Mouse (Mus musculus) T-helper 17 cell (primary cell): ENCODE measurements around the gene Katnal1.

Source experiments
- in situ Hi-C, 2 experiments: fragments of 300-600 bp; cut with MboI, MseI; formaldehyde crosslinking; loops; 1 replicate in 1 of 2; 2 replicates in 1 of 2; pipeline ENCODE4 v1.15.1; 2025; ENCODE audit warnings: high pct_unique_total_duplicates in 2 of 2

Katnal1 gene

GRCm38 (mm10) chr5:148928382-148929115 is 571 bp downstream of the Katnal1 start:
- in situ Hi-C loops = no loop called here

- in situ Hi-C loops = no loop called here
These were observed 1.4 kb downstream of the Katnal1 start for GRCm38 (mm10) chr5:148927717-148928223.

DNA sequence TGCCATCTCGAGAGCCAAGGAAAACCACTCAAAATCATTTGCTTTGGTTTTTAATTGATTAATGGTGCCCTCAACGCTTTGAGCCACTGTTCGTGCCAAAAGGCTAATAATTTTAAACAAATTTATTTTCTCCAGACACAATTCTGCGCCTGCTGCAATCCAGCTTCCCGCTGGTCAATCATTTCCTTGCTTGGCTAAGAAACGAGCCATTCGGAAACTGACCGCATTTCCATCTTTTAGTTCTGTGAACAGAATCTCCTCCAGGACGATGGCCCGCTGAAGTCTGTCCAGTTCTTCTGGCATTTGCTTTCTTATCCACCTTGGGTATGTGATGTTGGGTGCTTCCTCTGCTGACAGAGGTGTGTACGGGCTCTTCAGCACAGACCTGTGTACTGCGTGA is 4.5 kb downstream of the Katnal1 start:
- in situ Hi-C loops = loop anchor here in 1 of 2 experiments (5.0 kb wide), 1 partner anchor 1052 kb away; no protein-coding TSS in a partner anchor

GRCm38 (mm10) chr5:148924051-148924450 is 5.1 kb downstream of the Katnal1 start:
- in situ Hi-C loops = loop anchor here in 1 of 2 experiments (5.0 kb wide), 1 partner anchor 1052 kb away; no protein-coding TSS in a partner anchor

DNA sequence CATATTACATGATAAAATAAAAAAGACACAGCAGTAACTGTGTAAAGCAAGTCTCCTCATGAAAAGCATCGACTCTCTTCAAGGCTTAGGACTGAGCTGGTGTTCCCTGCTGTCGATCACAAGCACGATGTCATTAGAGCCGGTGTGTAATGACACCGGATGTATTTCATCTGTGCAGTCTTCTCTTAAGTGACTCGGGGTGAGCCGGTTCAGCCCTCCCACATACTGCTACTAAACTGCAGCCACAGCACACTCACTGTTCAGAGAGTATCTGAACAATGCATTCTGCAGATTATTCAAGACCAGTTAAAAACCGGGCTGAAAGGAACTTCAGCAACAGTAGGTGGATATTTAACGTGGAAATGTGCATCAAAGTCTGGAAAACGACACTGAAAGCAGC is 5.7 kb downstream of the Katnal1 start:
- in situ Hi-C loops = loop anchor here in 1 of 2 experiments (5.0 kb wide), 1 partner anchor 1051 kb away; no protein-coding TSS in a partner anchor

DNA sequence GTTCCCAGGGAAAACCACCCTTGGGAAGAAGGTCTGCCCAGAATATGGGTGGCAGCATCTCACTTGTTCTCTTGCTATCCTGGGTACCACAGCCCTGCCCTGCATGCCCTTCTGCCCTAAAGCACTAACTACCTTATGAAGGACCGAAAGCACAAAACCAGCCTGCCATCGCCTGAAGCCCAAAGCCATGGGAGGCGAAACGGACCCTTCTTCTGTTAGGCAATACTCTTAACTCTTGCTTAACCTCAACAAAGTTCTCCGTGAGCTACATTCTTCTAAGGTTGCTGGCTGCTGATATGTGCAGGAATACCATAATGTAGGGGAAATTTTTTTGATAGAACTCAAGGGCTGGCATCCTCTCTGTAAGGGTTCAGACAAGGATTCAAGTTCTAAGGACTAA is 6.3 kb downstream of the Katnal1 start:
- in situ Hi-C loops = loop anchor here in 1 of 2 experiments (5.0 kb wide), 1 partner anchor 1050 kb away; no protein-coding TSS in a partner anchor

DNA sequence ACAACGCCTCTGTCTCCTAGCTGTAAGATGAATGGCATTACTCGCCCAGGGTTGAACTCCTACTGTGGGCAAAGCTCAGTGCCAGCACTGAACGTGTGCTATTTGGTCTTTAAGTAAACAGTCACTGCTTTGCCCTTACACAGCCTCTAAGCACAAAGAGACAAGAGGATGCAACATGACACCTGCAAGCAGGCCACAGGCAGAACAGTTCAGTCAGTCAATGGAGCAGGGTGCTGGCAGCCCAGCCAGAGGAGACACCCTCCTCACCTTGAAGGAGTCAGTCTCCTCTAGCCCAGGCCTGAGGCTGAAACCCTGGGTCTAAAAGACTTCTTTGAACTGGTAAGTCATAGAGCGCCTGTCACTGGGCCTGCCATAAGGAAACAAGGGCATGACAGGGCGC is 11.1 kb downstream of the Katnal1 start:
- in situ Hi-C loops = no loop called here

- in situ Hi-C loops = no loop called here
These were observed 12.3 kb downstream of the Katnal1 start for GRCm38 (mm10) chr5:148916775-148917174.

DNA sequence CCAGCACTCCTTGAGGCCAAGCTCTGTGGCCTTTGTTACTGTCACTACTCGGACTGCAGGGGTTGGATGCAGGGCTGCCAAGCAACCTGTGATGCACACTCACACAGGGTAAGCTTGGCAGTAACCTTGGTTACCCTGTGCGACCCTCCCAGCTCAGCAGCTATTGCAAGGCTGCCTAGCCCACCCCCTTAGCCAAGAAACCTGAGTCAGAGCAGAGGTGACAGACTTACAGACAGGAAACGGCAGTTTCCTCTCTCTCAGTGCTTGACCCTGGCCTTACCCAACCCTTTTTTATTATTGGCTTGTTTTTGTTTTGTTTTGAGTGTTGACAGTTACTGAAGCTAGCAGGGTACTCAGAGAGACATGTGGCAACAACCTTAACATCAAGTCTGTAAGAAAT is 16.9 kb downstream of the Katnal1 start:
- in situ Hi-C loops = no loop called here

GRCm38 (mm10) chr5:148910066-148910465 is 19.1 kb downstream of the Katnal1 start:
- in situ Hi-C loops = no loop called here

DNA sequence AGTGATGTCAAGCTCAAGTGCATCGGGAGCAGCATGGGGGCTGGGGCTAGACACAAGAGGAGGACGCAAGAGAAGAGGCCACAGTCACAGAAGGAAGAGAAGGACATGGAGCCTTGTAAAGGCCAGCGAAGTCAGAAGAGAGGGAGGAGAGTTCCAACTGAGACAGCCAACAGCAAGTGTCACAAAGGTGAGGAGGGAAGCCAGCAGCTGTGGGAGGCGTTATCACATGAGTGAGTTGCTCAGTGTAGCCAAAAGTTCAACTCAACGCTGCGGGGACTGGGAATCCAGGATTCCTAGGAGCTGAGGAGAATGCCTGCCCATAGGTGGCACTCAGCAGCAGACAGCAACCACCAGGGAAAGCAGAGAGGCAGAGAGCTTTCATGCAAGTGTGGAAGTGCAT is 19.7 kb downstream of the Katnal1 start:
- in situ Hi-C loops = no loop called here

DNA sequence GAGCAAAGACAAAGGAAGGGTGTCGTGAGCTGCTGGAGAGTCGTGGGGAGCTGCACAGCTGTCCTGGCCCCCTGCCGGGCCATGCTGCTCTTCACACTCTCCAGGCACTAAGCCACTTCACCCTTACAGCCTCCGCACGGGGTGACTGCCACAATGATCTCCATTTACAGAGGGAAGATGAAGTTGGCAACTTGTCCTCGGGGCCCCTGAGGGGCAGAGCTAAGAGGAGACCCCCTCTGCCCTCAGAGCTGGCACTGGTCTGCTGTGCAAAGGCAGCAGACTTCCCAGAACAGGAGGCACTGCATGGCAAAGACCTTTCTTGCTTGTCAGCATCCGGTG is 20.1 kb downstream of the Katnal1 start:
- in situ Hi-C loops = no loop called here

DNA sequence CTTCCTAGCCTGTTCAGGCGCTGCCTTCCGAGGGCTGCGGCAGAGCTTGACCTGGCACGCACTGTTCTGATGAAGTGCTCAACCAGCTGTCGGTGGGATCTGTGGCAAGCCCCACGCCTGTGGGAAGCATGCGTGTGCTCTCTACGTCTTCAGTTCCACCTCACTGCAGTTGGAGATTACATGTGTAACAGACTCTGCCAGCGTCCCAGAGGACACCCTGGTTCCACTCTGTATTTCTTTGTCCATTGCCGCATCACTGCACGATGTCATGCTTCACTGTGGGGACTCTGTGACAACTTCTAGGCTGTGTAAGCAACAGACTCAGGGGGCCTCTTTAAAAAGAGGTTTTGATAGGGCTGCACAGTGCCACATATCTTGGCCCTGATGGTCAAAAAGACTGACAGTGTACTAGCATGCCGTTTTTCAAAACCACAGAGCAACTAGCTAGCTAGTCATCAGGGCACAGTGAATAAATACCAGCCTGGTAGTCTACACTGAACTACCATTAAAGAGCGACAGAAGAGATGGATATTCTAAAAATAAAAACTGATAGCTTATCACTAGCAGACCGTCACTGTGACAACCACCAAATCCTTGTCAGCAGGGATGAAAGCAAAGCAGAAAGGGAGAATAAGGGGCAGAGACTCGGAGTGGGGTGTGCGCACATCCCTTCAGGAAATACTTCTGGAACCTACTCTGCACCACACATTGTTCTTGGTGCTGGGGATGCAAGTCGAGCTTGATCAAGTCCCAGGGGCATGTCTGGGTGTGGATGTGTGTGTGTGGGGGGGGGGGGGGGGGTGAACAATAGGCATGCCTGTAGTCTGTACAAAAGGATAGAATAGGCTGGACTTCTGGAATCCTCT is 20.7 kb downstream of the Katnal1 start:
- in situ Hi-C loops = no loop called here

DNA sequence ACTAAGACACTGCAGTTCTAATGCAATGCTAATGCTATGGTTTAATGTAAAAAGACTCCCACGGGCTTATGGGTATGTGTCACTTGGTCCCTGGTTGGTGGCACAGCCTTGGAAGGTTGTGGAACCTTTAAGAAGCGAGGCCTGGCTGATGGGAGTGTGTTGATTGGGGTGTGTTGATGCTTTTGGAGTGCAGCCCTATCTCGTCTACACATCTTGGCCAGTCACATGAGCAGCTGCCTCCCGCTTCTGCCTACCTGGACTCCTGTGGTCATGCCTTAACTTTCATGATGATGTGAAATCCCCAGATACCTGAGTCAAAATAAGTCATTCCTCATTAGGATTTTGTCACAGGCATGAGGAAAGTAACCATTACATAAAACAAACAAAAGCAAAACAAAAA is 22.8 kb downstream of the Katnal1 start:
- in situ Hi-C loops = no loop called here

GRCm38 (mm10) chr5:148904846-148905245 is 24.3 kb downstream of the Katnal1 start:
- in situ Hi-C loops = no loop called here

DNA sequence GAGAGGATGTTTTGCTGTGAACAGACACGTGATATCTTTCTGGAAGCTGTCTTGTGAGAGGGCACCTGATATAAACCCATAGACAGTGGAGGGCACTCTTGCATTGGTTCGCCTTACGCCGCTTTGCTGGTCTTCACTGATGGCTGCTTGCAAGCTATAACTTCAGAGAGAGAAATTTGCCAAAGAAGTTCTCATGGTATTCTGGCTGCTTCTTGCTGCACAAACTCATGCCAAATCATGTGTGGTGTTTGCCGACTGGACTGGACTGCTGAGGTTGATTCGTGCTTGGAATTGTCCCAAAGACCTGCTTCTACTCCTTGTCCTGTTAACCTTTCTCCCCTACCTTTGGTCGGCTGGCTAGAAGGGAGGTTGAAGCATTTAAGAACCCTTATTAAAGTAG is 29.8 kb downstream of the Katnal1 start:
- in situ Hi-C loops = loop anchor here in 1 of 2 experiments (5.0 kb wide), 1 partner anchor 48 kb away; no protein-coding TSS in a partner anchor

- in situ Hi-C loops = loop anchor here in 1 of 2 experiments (5.0 kb wide), 1 partner anchor 49 kb away; no protein-coding TSS in a partner anchor
These were observed 31.1 kb downstream of the Katnal1 start for GRCm38 (mm10) chr5:148897941-148898417.

DNA sequence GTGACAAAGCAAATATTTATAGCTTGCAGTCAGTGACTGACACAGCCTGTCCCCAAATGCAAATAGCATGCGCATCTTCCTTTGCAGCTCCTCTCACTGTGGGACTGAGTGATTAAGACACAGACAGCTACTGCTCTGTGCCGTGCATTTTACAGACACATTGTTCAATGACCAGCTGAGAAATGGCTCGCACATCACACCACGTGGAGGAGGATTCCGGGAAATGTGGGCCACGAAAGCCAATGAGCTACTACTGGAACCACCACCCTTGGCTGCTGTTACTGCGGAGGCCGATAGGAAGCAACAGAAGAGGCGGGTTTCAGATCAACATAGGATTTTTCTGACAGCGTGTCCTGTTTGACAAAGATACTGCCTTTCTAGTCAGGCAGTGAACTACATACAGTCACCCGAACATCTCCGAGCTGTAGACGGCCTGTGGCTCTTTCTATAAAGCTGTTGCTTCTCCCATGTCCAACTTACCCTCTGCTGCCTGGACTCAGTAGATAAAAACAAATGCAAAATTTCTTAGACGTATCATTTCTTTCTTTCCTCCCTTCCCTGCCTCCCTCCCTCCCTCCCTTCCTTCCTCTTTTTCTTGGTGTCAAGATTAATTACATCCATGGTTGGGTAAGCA is 31.9 kb downstream of the Katnal1 start:
- in situ Hi-C loops = loop anchor here in 1 of 2 experiments (5.0 kb wide), 1 partner anchor 50 kb away; no protein-coding TSS in a partner anchor

DNA sequence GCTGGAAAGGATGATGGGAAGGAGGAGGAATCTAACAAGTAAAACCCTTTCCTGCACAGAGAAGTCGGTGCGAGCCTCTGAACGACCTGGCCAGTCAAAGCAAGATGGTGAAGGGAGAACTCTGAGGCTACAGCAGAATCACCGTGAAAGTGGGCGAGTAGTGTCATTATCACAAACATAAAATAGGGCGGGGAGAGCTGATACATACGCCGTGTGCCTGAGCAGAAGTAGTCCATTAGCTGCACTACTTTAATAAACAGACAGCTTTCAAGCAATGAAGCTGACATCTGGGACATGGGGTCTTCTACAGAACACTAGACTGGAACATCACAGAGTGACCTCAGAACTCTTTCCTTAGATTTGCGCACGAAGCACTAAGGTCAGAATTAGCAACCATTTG is 32.6 kb downstream of the Katnal1 start:
- in situ Hi-C loops = loop anchor here in 1 of 2 experiments (5.0 kb wide), 1 partner anchor 51 kb away; no protein-coding TSS in a partner anchor

DNA sequence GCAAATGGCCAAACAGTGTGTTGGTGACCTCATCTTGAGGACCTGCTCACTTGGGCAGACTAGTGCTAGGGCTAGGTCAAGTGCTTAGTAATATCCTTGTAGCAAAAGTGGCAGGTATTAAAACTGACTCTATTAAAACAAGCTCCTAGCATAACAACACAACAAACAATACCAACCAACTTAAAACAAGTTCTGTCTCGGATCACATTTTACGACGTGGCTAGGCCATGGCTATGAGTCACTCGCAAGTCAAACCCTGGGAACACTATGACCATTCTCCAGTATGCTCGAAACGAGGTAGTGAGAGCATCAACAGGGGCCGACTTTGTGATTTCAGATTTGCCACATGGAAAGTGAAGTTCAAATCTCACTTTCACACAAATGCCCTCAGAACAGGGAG is 33.3 kb downstream of the Katnal1 start:
- in situ Hi-C loops = loop anchor here in 1 of 2 experiments (5.0 kb wide), 1 partner anchor 51 kb away; no protein-coding TSS in a partner anchor

DNA sequence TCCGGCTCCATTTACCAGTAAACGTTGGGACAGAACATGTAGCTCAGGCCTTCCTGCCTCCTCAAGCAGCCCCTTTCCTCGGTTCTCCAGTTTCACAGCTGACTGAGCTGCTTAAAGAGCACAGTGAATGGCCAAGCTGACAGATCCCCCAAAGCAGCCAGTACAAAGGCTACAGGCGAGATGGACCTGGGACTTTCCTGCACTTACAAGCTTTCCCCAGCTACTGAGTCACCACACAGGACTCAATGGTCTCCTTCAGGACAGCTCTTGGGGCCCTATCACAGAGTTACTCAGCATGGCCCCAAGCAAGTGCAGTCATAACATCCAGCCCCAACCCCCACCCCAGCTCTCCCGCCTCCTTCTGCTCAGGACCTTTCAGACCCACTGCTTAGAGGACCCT is 34.1 kb downstream of the Katnal1 start:
- in situ Hi-C loops = loop anchor here in 1 of 2 experiments (5.0 kb wide), 1 partner anchor 52 kb away; no protein-coding TSS in a partner anchor
